Mouse (Mus musculus): Measurements from ENCODE around the gene Arhgef3. TPM values are rescaled to one million over a fixed set of nuclear protein-coding genes. Genes with fewer than 3 reads are reported as not detected.

The Arhgef3 gene
- polyA plus RNA-seq (2015; fragmentation: Nextera tagmentation; extraction: Ambion mirVana) = 9.8 and 12.0 TPM in 2 replicates

DNA sequence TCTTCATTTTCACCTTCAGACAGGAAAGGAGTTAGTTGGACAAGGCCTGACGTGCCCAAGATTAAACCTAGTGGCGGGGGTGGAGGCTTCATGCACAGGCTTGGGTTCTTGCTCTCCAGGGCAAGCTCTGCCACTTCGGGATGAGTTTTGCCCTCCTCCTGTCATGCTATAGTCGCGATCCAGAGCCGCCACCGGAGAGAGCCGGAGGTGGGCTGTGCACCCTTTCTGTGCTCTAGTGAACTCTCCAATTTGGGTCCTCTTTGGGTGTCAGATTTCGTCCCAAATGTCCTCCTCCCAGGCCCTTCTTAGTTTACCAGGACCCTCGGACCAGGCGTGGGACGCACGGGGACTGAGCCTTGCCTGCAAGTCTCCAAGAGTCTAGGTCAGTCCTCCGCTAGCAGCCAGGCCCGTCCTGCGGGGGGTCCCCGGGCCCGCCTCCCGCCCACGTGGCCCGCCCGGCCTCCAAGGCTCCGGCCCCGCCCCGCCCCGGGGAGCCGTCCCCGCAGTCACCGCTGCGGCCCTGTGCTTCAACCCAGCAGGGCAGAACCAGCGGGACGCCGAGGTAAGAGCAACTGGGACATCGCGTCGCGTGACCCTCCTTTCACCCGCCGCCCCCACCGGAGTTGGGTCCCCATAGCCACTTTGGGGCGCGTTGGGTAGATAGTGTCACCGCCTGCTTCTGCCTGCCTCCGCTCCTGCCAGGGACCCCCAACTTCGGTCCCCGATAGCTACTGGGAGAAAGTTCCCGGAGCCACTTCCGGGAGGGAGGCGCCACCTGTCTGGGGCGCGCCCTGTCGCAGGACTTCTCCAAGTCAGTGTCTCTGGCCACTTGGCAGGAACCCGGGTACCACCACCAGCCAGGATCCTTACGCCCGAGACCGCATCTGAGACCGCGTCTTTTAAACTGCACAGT lies at the start of gene Arhgef3:
Gene Arhgef3, plus strand, starts transcription at position 538 of the 913 bp plus-strand sequence.

DNA sequence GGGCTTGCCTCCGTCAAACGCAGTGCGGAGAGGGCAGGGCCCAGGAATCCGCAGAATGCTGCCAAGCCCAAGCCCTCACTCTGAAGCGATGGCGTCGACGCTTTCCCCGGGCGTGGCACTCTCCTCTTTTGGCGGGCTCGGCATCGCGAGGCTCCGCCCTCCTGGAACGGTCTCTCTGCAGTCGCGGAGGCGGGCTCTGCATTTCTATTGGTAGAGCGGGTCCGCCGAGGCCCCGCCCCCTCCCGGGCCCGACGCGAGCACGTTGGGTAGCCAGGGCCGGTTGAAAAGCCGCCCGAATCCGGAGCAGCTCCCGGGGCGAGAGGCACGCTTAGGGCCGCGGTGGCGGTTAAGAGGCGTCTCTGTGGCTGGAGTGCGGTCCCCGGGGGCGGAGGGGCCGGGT lies 313.9 kb downstream of the Arhgef3 start, which contains the start of gene Fam208a:
Gene Fam208a, plus strand, starts transcription at position 262 of the 400 bp plus-strand sequence.

Small RNA genes within 50 kb of the gene (microRNA-seq; reads per million reads assigned to microRNA genes)
- gene Gm23633 = not detected

Other genes with a start within 250 kb of the Arhgef3 start
- gene Asb14, start 220.3 kb upstream of the Arhgef3 start, polyA plus RNA-seq (2015; fragmentation: Nextera tagmentation; extraction: Ambion mirVana) = 0.07 TPM in 1 of 2 replicates, not detected in the other
- 26.8 and 36.0 TPM in 2 replicates for gene Appl1, start 143.7 kb upstream of the Arhgef3 start, polyA plus RNA-seq (2015; fragmentation: Nextera tagmentation; extraction: Ambion mirVana)
- gene Hesx1, start 120.5 kb upstream of the Arhgef3 start, polyA plus RNA-seq (2015; fragmentation: Nextera tagmentation; extraction: Ambion mirVana) = 0.13 TPM in 1 of 2 replicates, not detected in the other
- 2.4 and 2.9 TPM in 2 replicates for gene Il17rd, start 76.0 kb upstream of the Arhgef3 start, polyA plus RNA-seq (2015; fragmentation: Nextera tagmentation; extraction: Ambion mirVana)

All from urinary bladder, postnatal 0 days (tissue).